Mouse (Mus musculus): ENCODE data around the gene Cdx2. TPM values are rescaled to one million over a fixed set of nuclear protein-coding genes. Genes with fewer than 3 reads are reported as not detected.

The Cdx2 gene
- polyA plus RNA-seq, 1 experiment = not detected

- Histone ChIP-seq H3K4me1 (0 out of 2 replicates have a peak, but pooled peaks cover 3% of the 10 kb centered on the region), H3K9me3 (peaks cover 4% of the 10 kb centered on the region; the same call in 1 of the 2 replicates), H3K36me3 (replicated peaks; ENCODE audit: low read length) (no peaks in the 10 kb centered on the region), H3K4me3 (replicated peaks) (no peak overlapping the region), H3K27me3 (replicated peaks) (peaks cover 12% of the 10 kb centered on the region)
- TF ChIP-seq GATA1 (IDR thresholded peaks at IDR 0.05; ENCODE audit: borderline replicate concordance, low read length) (no peak), FLI1 (IDR thresholded peaks at IDR 0.05; ENCODE audit: low read length) (no peak)
These were observed 33.8 kb upstream of the Cdx2 start for GRCm38 (mm10) chr5:147340741-147341414.

- H3K9me3 ChIP-seq = no peaks in the 10 kb centered on the region; the same call in 1 of the 2 replicates
- peaks cover 12% of the 10 kb centered on the region for H3K27me3 ChIP-seq (replicated peaks)
- 0 out of 2 replicates have a peak, but pooled peaks cover 3% of the 10 kb centered on the region for H3K4me1 ChIP-seq
- no peak overlapping the region for H3K4me3 ChIP-seq (replicated peaks)
- no peaks in the 10 kb centered on the region for H3K36me3 ChIP-seq (replicated peaks; ENCODE audit: low read length)
- TF ChIP-seq FLI1 (IDR thresholded peaks at IDR 0.05; ENCODE audit: low read length) (no peak), GATA1 (IDR thresholded peaks at IDR 0.05; ENCODE audit: borderline replicate concordance, low read length) (no peak)
These were observed 32.5 kb upstream of the Cdx2 start for GRCm38 (mm10) chr5:147339560-147339959.

DNA sequence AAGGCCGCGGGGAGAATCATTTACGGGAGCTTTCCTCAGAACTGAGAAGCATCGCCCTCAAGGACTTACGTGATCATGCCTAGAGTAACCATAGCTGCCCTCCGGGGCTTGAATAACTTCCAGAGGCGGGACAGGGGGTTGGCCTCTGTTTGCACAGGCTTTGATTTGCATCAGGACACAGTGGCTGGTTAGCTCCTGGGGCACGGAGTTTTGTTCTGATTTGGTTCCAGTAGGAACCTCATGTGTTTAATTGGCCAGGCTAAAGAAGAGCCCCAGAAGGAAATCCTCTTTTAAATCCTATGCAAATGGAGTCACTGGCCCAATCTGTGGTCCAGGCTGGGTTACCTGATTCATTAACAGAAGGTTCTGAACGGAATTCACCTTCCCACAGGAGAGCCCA lies 31.9 kb upstream of the Cdx2 start:
- H3K27me3 ChIP-seq (replicated peaks) = peaks cover 12% of the 10 kb centered on the region
- H3K4me1 ChIP-seq = 0 out of 2 replicates have a peak, but pooled peaks cover 3% of the 10 kb centered on the region
- no peak overlapping the region for H3K4me3 ChIP-seq (replicated peaks)
- H3K36me3 ChIP-seq (replicated peaks; ENCODE audit: low read length) = no peaks in the 10 kb centered on the region
- TF ChIP-seq FLI1 (IDR thresholded peaks at IDR 0.05; ENCODE audit: low read length) (no peak), GATA1 (IDR thresholded peaks at IDR 0.05; ENCODE audit: borderline replicate concordance, low read length) (no peak)
- H3K9me3 ChIP-seq = no peaks in the 10 kb centered on the region; the same call in 1 of the 2 replicates

- Histone ChIP-seq H3K4me1 (no peaks in the 10 kb centered on the region), H3K4me3 (replicated peaks) (no peak overlapping the region), H3K36me3 (replicated peaks; ENCODE audit: low read length) (no peaks in the 10 kb centered on the region), H3K27me3 (replicated peaks) (peaks cover 3% of the 10 kb centered on the region), H3K9me3 (peaks cover 5% of the 10 kb centered on the region)
- no peak for TF ChIP-seq FLI1 (IDR thresholded peaks at IDR 0.05; ENCODE audit: low read length)
- no peak for TF ChIP-seq GATA1 (IDR thresholded peaks at IDR 0.05; ENCODE audit: borderline replicate concordance, low read length)
These were observed 25.6 kb upstream of the Cdx2 start for GRCm38 (mm10) chr5:147332711-147333110.

- peaks cover 11% of the 10 kb centered on the region for H3K9me3 ChIP-seq
- H3K27me3 ChIP-seq (replicated peaks) = peaks cover 3% of the 10 kb centered on the region
- H3K4me3 ChIP-seq (replicated peaks) = no peak overlapping the region
- H3K4me1 ChIP-seq = no peaks in the 10 kb centered on the region
- TF ChIP-seq FLI1 (IDR thresholded peaks at IDR 0.05; ENCODE audit: low read length) (no peak), GATA1 (IDR thresholded peaks at IDR 0.05; ENCODE audit: borderline replicate concordance, low read length) (no peak)
- no peaks in the 10 kb centered on the region for H3K36me3 ChIP-seq (replicated peaks; ENCODE audit: low read length)
These were observed 24.5 kb upstream of the Cdx2 start for GRCm38 (mm10) chr5:147331547-147331946.

DNA sequence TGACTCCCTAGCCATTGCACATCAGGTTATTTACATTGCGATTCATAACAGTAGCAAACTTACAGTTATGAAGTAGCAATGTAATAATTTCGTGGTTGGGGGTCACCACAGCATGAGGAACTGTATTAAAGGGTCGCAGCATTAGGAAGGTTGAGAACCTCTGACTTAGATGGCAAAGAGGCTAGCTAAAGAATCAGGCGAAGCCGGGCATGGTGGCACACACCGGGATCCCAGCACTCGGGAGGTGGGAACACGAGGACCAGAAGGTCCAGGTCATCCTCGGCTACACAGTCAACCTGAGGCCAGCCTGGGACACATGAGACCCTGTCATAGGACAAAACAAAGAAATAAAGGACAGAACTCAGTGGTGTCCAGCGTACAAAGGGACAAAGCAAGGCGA lies 22.9 kb upstream of the Cdx2 start:
- Histone ChIP-seq H3K36me3 (replicated peaks; ENCODE audit: low read length) (no peaks in the 10 kb centered on the region), H3K4me1 (no peaks in the 10 kb centered on the region), H3K27me3 (replicated peaks) (peaks cover 7% of the 10 kb centered on the region), H3K9me3 (peaks cover 11% of the 10 kb centered on the region), H3K4me3 (replicated peaks) (no peak overlapping the region)
- no peak for TF ChIP-seq FLI1 (IDR thresholded peaks at IDR 0.05; ENCODE audit: low read length)
- TF ChIP-seq GATA1 (IDR thresholded peaks at IDR 0.05; ENCODE audit: borderline replicate concordance, low read length) = no peak

GRCm38 (mm10) chr5:147327636-147328035 lies 20.6 kb upstream of the Cdx2 start:
- H3K27me3 ChIP-seq (replicated peaks) = peaks cover 14% of the 10 kb centered on the region
- TF ChIP-seq GATA1 (IDR thresholded peaks at IDR 0.05; ENCODE audit: borderline replicate concordance, low read length) (no peak), FLI1 (IDR thresholded peaks at IDR 0.05; ENCODE audit: low read length) (no peak)

DNA sequence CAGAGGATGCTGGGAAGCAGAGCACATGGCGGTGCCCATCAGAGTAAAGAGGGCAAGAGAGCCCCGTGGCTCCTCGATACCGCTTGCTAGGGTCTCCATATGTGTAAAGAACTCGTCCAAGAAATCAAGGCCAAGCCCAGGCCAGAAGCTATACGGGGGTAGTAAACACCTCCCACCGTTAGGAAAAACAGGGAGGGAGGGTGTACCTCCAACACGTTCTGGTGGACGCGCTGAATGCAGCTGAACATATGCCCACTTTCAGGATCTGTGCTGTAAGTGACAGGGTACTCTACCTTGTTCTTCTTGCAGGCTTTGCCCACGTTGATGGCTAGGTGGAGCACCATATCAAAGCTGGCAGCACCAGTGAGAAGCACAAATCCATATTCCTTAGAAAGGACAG lies 18.9 kb upstream of the Cdx2 start:
- TF ChIP-seq GATA1 (IDR thresholded peaks at IDR 0.05; ENCODE audit: borderline replicate concordance, low read length) (no peak), FLI1 (IDR thresholded peaks at IDR 0.05; ENCODE audit: low read length) (no peak)
- peaks cover 30% of the 10 kb centered on the region for H3K27me3 ChIP-seq (replicated peaks)
- peaks cover 11% of the 10 kb centered on the region for H3K9me3 ChIP-seq
- H3K4me1 ChIP-seq = peaks cover 9% of the 10 kb centered on the region; the same call in 1 of the 2 replicates
- no peaks in the 10 kb centered on the region for H3K36me3 ChIP-seq (replicated peaks; ENCODE audit: low read length)
- no peak overlapping the region for H3K4me3 ChIP-seq (replicated peaks)

More at GRCm38 (mm10) chr5:147327636-147328035, 20.6 kb upstream of the Cdx2 start:
- H3K36me3 ChIP-seq (replicated peaks; ENCODE audit: low read length) = no peaks in the 10 kb centered on the region
- H3K4me1 ChIP-seq = peaks cover 8% of the 10 kb centered on the region; the same call in 1 of the 2 replicates
- no peak overlapping the region for H3K4me3 ChIP-seq (replicated peaks)
- peaks cover 11% of the 10 kb centered on the region for H3K9me3 ChIP-seq

DNA sequence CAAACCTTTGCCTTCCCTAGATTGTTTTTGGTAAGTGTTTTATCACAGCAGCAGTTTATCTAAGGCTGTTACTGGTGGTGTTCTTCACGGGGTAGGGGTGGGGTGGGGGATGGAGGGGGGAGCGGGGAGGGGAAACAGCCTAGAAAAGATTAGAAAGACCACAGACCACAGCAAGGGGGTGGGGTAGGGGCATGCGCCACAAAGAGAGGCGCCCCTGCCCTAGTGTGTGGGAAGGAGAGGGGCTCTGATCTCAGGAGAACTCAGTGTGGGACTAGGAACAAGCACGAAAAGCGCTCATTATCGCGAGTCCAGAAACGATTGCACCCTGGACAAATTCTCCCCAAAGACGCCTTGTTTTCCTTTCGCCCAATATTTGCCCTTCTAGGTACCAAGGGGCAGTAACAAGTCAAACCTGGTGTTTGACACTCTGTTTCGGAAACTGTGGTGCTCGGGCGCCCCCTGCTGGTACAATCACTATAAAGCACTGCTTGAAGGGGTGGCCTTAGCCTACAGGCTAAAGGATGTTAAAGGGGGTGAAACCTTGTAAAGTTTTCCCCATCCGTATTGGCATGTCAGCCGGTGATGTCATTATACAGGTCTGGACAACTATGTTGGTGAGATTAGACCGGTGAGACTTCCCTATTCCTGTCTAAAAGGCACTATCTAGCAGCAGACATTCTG lies 16.3 kb upstream of the Cdx2 start:
- peak overlapping the region; percentile 56 for H3K4me3 ChIP-seq (replicated peaks)
- peaks cover 9% of the 10 kb centered on the region; the same call in 1 of the 2 replicates for H3K4me1 ChIP-seq
- peaks cover 39% of the 10 kb centered on the region for H3K27me3 ChIP-seq (replicated peaks)
- H3K9me3 ChIP-seq = peaks cover 11% of the 10 kb centered on the region
- no peaks in the 10 kb centered on the region for H3K36me3 ChIP-seq (replicated peaks; ENCODE audit: low read length)
- no peak for TF ChIP-seq GATA1 (IDR thresholded peaks at IDR 0.05; ENCODE audit: borderline replicate concordance, low read length)
- no peak for TF ChIP-seq FLI1 (IDR thresholded peaks at IDR 0.05; ENCODE audit: low read length)

DNA sequence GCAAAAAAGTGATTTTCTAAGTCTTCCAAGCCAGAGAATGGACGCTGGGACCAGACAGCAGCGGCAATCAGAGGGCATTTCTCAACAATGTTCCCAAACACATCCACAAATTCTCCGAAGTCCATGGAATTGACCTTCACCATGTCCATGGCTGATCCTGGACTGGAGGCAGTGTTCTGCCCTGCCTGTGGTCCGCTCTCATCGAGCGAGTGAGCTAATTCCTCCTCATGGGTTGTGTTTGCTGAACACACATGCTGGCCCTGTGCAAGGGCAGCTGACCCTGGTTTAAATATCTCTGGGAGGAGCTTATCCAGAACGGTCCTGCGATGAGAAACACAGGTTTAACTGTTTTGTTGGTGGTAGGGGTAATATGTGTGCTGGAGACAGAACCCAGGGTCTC lies 15.1 kb upstream of the Cdx2 start, which contains the start of gene Urad:
Gene Urad (minus strand): TSS at position 258 of the 400 bp plus-strand sequence.
- Histone ChIP-seq H3K4me1 (peaks cover 9% of the 10 kb centered on the region; the same call in 1 of the 2 replicates), H3K9me3 (0 out of 2 replicates have a peak, but pooled peaks cover 4% of the 10 kb centered on the region), H3K36me3 (replicated peaks; ENCODE audit: low read length) (no peaks in the 10 kb centered on the region), H3K4me3 (replicated peaks) (peak within 1 kb of the TSS; percentile 56), H3K27me3 (replicated peaks) (peaks cover 51% of the 10 kb centered on the region)
- TF ChIP-seq FLI1 (IDR thresholded peaks at IDR 0.05; ENCODE audit: low read length) (no peak), GATA1 (IDR thresholded peaks at IDR 0.05; ENCODE audit: borderline replicate concordance, low read length) (no peak)
